Mouse (Mus musculus): Measurements from ENCODE around the gene Hemgn. TPM values are rescaled to one million over a fixed set of nuclear protein-coding genes. Genes with fewer than 3 reads are reported as not detected.

The Hemgn gene
- polyA plus RNA-seq, 1 experiment from 2014 or later, result 0.21 TPM

DNA sequence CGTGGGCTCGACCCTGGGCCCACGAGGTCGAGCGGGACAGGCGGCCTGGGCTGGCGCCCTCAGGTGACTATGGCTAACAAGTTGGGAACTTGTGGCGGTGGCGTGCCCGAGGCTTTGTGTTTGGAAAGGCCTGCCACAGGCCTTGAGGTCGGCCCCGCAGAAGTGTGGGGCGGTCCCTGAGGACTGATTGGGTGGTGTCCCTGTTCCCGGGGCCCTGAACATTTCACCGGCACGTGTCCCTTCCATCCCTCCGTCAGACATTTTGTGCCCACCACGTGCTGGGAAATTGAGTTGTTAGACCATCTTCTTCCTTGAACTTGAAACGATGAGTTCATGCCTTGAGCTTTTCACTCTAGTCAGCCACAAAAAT is 39.2 kb upstream of the Hemgn start:
- WGBS, result 0% methylated on average over 17 of the region's 19 CpGs
- no peaks in the 10 kb centered on the region for H3K9me3 ChIP-seq (ENCODE audit: control insufficient read depth)
- peak overlapping the region; percentile 89 for H3K4me3 ChIP-seq (ENCODE audit: low read depth, low read length)
- ATAC-seq, result peak; percentile 31; the same call in 1 of the 2 replicates
- no peaks in the 10 kb centered on the region for H3K36me3 ChIP-seq (ENCODE audit: control insufficient read depth, insufficient read depth)
- no peak for TF ChIP-seq CTCF (IDR thresholded peaks at IDR 0.05; ENCODE audit: low read depth)
- peak overlapping the region; percentile 97 for H3K27ac ChIP-seq (ENCODE audit: low read depth, low read length)
- peak overlapping the region; percentile 92 for H3K9ac ChIP-seq (ENCODE audit: low read depth, low read length)
- no peaks in the 10 kb centered on the region for H3K27me3 ChIP-seq (replicated peaks; ENCODE audit: control insufficient read depth, insufficient read depth, low read length)
- H3K4me1 ChIP-seq (replicated peaks; ENCODE audit: control insufficient read depth, insufficient read depth, low read length), result 0 out of 2 replicates have a peak, but pooled peaks cover 9% of the 10 kb centered on the region
- H3K4me2 ChIP-seq (replicated peaks; ENCODE audit: low read depth), result peak overlapping the region; percentile 90

DNA sequence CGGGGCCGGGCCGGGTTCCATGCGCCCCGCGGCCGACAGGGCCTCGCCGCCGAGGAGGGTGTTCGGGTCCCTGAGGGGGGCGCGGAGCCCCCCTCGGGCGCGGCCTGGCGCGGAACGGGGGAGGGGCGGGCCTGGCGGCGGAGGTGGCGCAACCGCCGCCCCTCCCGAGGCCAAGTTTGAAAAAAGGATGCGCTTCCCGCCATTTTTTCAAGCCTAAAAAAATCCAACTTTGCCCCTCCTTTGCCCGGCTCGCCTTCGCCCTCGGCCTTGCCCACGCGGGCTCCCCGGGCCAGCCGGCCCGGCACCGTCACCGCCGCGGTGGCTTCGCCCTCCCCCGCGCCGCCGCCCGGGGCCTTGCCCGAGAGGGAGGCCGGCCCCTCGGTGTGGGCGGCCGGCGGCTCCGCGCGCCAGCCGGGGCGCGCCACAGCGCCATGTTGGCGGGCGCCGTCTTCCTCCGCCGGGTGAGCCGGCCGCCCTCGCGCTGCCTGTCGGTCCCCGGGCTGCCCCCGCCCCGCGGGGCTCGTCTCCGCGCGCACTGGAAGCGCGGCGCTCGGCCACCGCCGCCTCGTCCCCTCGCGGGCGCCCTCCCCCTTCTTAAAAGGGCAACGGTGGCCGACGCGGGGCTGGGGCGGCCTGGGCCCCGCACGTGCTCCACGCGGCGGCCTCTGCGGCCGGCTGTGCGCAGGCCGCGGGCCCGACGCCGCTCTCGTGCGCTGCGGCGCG is 38.6 kb upstream of the Hemgn start:
- WGBS, result 1% methylated on average over 28 of the region's 111 CpGs
- ATAC-seq, result peak; percentile 58
- Histone ChIP-seq H3K4me3 (ENCODE audit: low read depth, low read length) (peak overlapping the region; percentile 89), H3K9ac (ENCODE audit: low read depth, low read length) (peak overlapping the region; percentile 92), H3K4me2 (replicated peaks; ENCODE audit: low read depth) (peak overlapping the region; percentile 90), H3K27me3 (replicated peaks; ENCODE audit: control insufficient read depth, insufficient read depth, low read length) (no peaks in the 10 kb centered on the region), H3K9me3 (ENCODE audit: control insufficient read depth) (no peaks in the 10 kb centered on the region), H3K27ac (ENCODE audit: low read depth, low read length) (peak overlapping the region; percentile 97), H3K4me1 (replicated peaks; ENCODE audit: control insufficient read depth, insufficient read depth, low read length) (0 out of 2 replicates have a peak, but pooled peaks cover 9% of the 10 kb centered on the region), H3K36me3 (ENCODE audit: control insufficient read depth, insufficient read depth) (no peaks in the 10 kb centered on the region)
- no peak for TF ChIP-seq CTCF (IDR thresholded peaks at IDR 0.05; ENCODE audit: low read depth)

DNA sequence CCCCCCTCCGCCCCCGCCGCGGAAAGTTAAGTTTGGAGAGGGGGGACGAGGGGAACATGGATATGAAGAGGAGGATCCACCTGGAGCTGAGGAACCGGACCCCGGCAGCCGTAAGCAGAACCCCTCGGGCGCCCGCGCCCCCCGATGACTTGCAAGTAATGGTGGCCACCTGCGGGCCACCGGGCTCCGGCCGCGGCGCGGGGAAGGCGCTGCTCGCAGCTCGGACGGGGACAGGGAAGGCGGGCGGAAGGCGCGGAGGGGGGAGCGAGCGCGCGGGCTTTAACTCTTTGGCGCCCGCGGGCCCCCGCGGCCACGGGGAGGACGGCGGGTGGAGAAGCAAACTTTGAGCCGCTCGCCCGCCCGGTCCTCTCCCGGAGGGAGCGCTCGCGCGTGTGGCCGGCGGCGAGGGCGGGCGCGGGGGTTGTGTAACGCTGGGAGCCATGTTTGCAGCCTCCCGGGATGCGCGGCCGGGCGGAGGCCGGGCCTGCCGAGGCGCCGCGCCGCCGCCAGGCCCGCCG is 38.0 kb upstream of the Hemgn start:
- H3K4me1 ChIP-seq (replicated peaks; ENCODE audit: control insufficient read depth, insufficient read depth, low read length), result 0 out of 2 replicates have a peak, but pooled peaks cover 9% of the 10 kb centered on the region
- H3K27me3 ChIP-seq (replicated peaks; ENCODE audit: control insufficient read depth, insufficient read depth, low read length), result no peaks in the 10 kb centered on the region
- peak overlapping the region; percentile 92 for H3K9ac ChIP-seq (ENCODE audit: low read depth, low read length)
- H3K9me3 ChIP-seq (ENCODE audit: control insufficient read depth), result no peaks in the 10 kb centered on the region
- H3K4me2 ChIP-seq (replicated peaks; ENCODE audit: low read depth), result peak overlapping the region; percentile 90
- TF ChIP-seq CTCF (IDR thresholded peaks at IDR 0.05; ENCODE audit: low read depth), result no peak
- H3K27ac ChIP-seq (ENCODE audit: low read depth, low read length), result peak overlapping the region; percentile 97
- 1% methylated on average over 32 of the region's 70 CpGs for WGBS
- no peaks in the 10 kb centered on the region for H3K36me3 ChIP-seq (ENCODE audit: control insufficient read depth, insufficient read depth)
- peak; percentile 35 for ATAC-seq
- H3K4me3 ChIP-seq (ENCODE audit: low read depth, low read length), result peak overlapping the region; percentile 89

DNA sequence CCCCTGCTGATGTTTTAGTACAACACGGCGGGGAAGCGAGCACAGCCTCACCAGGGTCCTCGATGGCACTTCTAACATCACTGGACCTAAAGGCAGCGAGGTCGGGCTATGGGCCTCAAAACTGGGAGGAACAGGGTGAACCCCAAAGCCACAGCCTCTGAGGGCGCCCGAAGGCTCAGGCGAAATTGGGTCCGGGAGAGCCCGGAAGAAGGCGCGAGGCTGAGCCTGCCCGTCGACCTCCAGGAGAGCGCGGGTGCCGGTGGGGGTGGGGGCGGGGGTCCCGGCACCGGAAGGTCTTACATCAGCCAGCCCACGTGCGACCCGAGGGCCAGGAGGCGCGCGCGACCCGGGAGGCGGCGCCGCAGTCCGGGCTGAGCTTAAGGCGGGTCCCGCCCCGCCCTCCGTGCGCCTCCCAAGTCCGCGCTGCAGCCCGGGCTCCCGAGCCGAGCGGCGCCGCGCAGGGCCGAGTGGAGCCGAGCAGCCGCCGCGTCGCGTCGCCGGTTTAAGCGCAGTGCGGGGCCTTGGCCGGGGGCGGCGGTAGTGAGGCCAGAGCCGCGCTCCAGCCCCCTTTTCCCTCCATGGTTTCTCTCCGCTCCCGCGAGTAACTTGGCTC is 37.3 kb upstream of the Hemgn start, which contains the start of gene Anp32b:
Anp32b (plus strand) TSS at position 384 of the 613 bp plus-strand sequence.
- H3K4me2 ChIP-seq (replicated peaks; ENCODE audit: low read depth), result peak within 1 kb of the TSS; percentile 90
- WGBS, result under 1% methylated on average over 62 of the region's 66 CpGs
- peak; percentile 82 for TF ChIP-seq CTCF (IDR thresholded peaks at IDR 0.05; ENCODE audit: low read depth)
- H3K9me3 ChIP-seq (ENCODE audit: control insufficient read depth), result no peaks in the 10 kb centered on the region
- peak; percentile 91 for ATAC-seq
- H3K9ac ChIP-seq (ENCODE audit: low read depth, low read length), result peak within 1 kb of the TSS; percentile 92
- H3K36me3 ChIP-seq (ENCODE audit: control insufficient read depth, insufficient read depth), result no peaks in the 10 kb centered on the region
- peak within 1 kb of the TSS; percentile 97 for H3K27ac ChIP-seq (ENCODE audit: low read depth, low read length)
- 0 out of 2 replicates have a peak, but pooled peaks cover 9% of the 10 kb centered on the region for H3K4me1 ChIP-seq (replicated peaks; ENCODE audit: control insufficient read depth, insufficient read depth, low read length)
- H3K4me3 ChIP-seq (ENCODE audit: low read depth, low read length), result peak within 1 kb of the TSS; percentile 89
- H3K27me3 ChIP-seq (replicated peaks; ENCODE audit: control insufficient read depth, insufficient read depth, low read length), result no peaks in the 10 kb centered on the region

DNA sequence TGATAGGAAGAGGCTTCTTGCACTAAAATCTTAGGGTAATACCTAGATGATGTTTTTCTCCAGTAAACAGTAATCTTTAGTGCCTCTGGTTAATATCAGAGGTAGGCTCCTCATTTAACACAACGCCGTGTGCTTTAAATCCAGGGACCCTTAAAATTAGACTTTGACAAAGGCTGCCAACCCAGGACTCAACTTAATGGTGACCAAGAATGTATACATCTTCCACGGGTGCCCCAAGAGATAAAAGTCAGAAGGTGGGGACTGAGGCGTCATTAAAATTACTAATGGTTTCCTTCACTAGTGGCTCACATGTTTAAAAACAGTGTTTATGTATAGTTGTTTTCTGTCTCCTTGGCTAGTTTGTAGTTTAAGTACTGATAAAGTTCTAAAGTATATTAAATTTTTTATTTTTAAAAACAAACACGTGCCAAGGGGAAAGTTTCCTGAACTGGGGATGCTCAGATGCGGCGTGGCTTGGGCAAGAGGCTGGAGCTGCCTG is 36.8 kb upstream of the Hemgn start:
- no peak for ATAC-seq
- Histone ChIP-seq H3K9ac (ENCODE audit: low read depth, low read length) (peak overlapping the region; percentile 92), H3K27ac (ENCODE audit: low read depth, low read length) (no peak overlapping the region; the same call in 1 of the 2 replicates), H3K9me3 (ENCODE audit: control insufficient read depth) (no peaks in the 10 kb centered on the region), H3K36me3 (ENCODE audit: control insufficient read depth, insufficient read depth) (no peaks in the 10 kb centered on the region), H3K4me3 (ENCODE audit: low read depth, low read length) (peak overlapping the region; percentile 89), H3K27me3 (replicated peaks; ENCODE audit: control insufficient read depth, insufficient read depth, low read length) (no peaks in the 10 kb centered on the region), H3K4me1 (replicated peaks; ENCODE audit: control insufficient read depth, insufficient read depth, low read length) (0 out of 2 replicates have a peak, but pooled peaks cover 9% of the 10 kb centered on the region), H3K4me2 (replicated peaks; ENCODE audit: low read depth) (peak overlapping the region; percentile 90)
- 32% methylated on average over 7 of the region's 7 CpGs for WGBS
- no peak for TF ChIP-seq CTCF (IDR thresholded peaks at IDR 0.05; ENCODE audit: low read depth)

DNA sequence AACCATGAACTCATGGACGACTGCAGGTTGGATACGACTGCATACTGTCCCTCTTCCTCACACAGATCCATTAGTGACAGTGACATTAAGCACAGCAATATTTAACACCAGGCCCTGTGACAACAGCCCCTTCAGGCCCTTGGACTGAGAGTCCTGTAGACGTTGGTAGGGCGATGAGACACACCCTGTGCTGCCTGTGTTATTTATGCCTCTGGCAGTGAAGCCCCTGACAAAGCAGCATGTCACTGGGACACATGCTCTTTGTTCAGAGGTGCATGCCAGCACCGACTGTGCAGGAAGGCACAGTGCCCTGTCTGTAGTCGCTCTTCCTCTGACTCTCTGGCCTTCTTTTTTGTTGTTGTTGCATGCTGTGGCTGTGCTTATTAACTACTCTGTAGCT is 35.6 kb upstream of the Hemgn start:
- no peak for TF ChIP-seq CTCF (IDR thresholded peaks at IDR 0.05; ENCODE audit: low read depth)
- Histone ChIP-seq H3K9me3 (ENCODE audit: control insufficient read depth) (no peaks in the 10 kb centered on the region), H3K4me3 (ENCODE audit: low read depth, low read length) (no peak overlapping the region), H3K27ac (ENCODE audit: low read depth, low read length) (no peak overlapping the region), H3K27me3 (replicated peaks; ENCODE audit: control insufficient read depth, insufficient read depth, low read length) (no peaks in the 10 kb centered on the region), H3K4me2 (replicated peaks; ENCODE audit: low read depth) (no peak overlapping the region), H3K9ac (ENCODE audit: low read depth, low read length) (no peak overlapping the region), H3K4me1 (replicated peaks; ENCODE audit: control insufficient read depth, insufficient read depth, low read length) (0 out of 2 replicates have a peak, but pooled peaks cover 9% of the 10 kb centered on the region), H3K36me3 (ENCODE audit: control insufficient read depth, insufficient read depth) (no peaks in the 10 kb centered on the region)
- ATAC-seq, result no peak
- 51% methylated on average over 6 of the region's 6 CpGs for WGBS
